Mouse (Mus musculus): ENCODE measurements at regions not wholly inside any gene's neighbourhood (a gene's known extent, or its start where the extent isn't known, plus 50 kb on each side); places are given as distances from the start of the nearest gene placed in this dataset.

GRCm38 (mm10) chr4:26766235-26767228 lies 419.8 kb upstream of the Manea start:
- Histone ChIP-seq H3K27me3 (ENCODE audit: low read depth, poor library complexity, severe bottlenecking) (no peaks in the 10 kb centered on the region), H3K27ac (no peak overlapping the region), H3K36me3 (no peaks in the 10 kb centered on the region), H3K9me3 (replicated peaks) (no peaks in the 10 kb centered on the region), H3K4me1 (no peaks in the 10 kb centered on the region), H3K4me3 (no peak overlapping the region)
- DNase-seq (ENCODE audit: low spot score): no peak
- 63% methylated on average over 16 of the region's 16 CpGs for WGBS

DNA sequence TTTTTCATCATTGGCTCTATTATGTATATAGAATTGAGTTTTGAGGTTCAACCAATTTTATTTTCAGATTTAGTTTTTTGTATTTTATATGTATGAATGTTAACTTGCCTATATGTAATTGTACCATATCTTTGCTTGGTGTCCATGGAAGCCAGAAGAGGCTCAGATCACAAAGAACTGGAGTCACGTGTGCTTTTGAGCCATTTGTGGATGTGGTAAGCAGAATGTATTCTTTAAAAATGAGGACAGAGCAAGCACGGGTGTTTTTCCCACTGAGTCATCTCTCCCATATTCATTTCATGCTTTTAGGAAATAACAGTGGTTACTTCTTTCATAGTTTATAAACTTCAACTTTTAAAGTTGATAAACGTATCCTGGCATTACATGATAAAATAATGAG lies 394.1 kb upstream of the Manea start:
- no peak overlapping the region for H3K27ac ChIP-seq
- WGBS: 92% methylated on average over 3 of the region's 3 CpGs
- no peaks in the 10 kb centered on the region for H3K9me3 ChIP-seq (replicated peaks)
- no peaks in the 10 kb centered on the region for H3K4me1 ChIP-seq
- no peaks in the 10 kb centered on the region for H3K27me3 ChIP-seq (ENCODE audit: low read depth, poor library complexity, severe bottlenecking)
- DNase-seq (ENCODE audit: low spot score): no peak
- H3K36me3 ChIP-seq: no peaks in the 10 kb centered on the region
- no peak overlapping the region for H3K4me3 ChIP-seq

DNA sequence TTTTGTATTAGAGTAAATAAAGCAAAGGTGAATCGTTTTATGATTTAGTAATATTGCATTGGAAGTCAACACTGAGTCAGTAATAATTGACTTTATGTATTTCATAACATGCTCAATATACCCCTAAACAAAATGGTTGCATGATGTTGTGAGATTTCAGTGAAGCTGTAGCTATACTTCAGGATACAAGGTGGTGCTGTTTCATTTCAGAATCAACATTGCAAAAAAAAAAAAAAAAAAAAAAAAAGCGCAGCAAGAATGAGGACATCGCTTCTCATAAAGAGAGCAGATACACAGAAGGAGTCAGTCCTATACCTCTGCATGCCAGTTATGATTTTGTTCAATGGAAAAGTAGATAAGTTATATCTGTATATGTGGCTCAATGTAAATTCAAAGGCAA lies 389.7 kb upstream of the Manea start:
- H3K36me3 ChIP-seq: no peaks in the 10 kb centered on the region

GRCm38 (mm10) chr4:26714437-26714836 lies 367.7 kb upstream of the Manea start:
- DNase-seq (ENCODE audit: low spot score): no peak
- Histone ChIP-seq H3K9me3 (replicated peaks) (no peaks in the 10 kb centered on the region), H3K36me3 (no peaks in the 10 kb centered on the region), H3K27me3 (ENCODE audit: low read depth, poor library complexity, severe bottlenecking) (no peaks in the 10 kb centered on the region), H3K4me1 (no peaks in the 10 kb centered on the region), H3K4me3 (no peak overlapping the region), H3K27ac (no peak overlapping the region)
- 82% methylated on average over 3 of the region's 3 CpGs for WGBS

More for the DNA sequence above, 389.7 kb upstream of the Manea start:
- H3K4me3 ChIP-seq: no peak overlapping the region
- no peaks in the 10 kb centered on the region for H3K4me1 ChIP-seq
- DNase-seq (ENCODE audit: low spot score): no peak
- H3K27me3 ChIP-seq (ENCODE audit: low read depth, poor library complexity, severe bottlenecking): no peaks in the 10 kb centered on the region
- H3K27ac ChIP-seq: no peak overlapping the region
- WGBS: 86% methylated on average over 3 of the region's 3 CpGs
- no peaks in the 10 kb centered on the region for H3K9me3 ChIP-seq (replicated peaks)

GRCm38 (mm10) chr4:26709964-26710363 lies 363.3 kb upstream of the Manea start:
- no peak overlapping the region for H3K4me3 ChIP-seq
- H3K9me3 ChIP-seq (replicated peaks): no peaks in the 10 kb centered on the region
- H3K4me1 ChIP-seq: no peaks in the 10 kb centered on the region
- 93% methylated on average over 1 of the region's 1 CpGs for WGBS
- no peak overlapping the region for H3K27ac ChIP-seq
- no peaks in the 10 kb centered on the region for H3K36me3 ChIP-seq
- H3K27me3 ChIP-seq (ENCODE audit: low read depth, poor library complexity, severe bottlenecking): no peaks in the 10 kb centered on the region
- no peak for DNase-seq (ENCODE audit: low spot score)

DNA sequence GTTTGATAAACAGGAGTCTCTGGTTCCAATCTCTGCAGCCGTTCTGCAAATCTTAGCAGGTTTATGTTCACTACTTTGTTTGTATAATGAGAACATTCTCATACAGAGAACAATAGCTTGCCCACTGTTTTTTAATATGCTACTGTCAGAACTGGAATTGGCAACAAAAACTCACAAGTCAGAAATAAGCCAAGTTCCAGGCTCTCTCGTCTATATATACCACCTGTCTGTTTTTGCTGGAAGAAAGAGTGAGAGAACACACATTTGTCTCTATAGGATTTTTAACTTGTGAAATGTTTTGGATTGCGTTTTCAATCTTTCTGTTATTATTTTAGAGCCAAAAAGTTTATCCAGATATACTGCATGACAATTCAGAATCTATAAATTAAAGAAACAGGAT lies 349.3 kb upstream of the Manea start:
- H3K36me3 ChIP-seq: no peaks in the 10 kb centered on the region
- H3K27me3 ChIP-seq (ENCODE audit: low read depth, poor library complexity, severe bottlenecking): no peaks in the 10 kb centered on the region
- no peak for DNase-seq (ENCODE audit: low spot score)
- 85% methylated on average over 3 of the region's 3 CpGs for WGBS
- H3K27ac ChIP-seq: no peak overlapping the region
- no peak overlapping the region for H3K4me3 ChIP-seq
- no peaks in the 10 kb centered on the region for H3K4me1 ChIP-seq
- no peaks in the 10 kb centered on the region for H3K9me3 ChIP-seq (replicated peaks)
